Mouse (Mus musculus) embryo, embryonic 11 days (tissue): Measurements from ENCODE around the gene Nr4a2.

ENCODE experiments used
- DNase-seq: peaks from one replicate; pipeline ENCODE4 v3.0.0-alpha.2; 2015

Gene Nr4a2

GRCm38 (mm10) chr2:57111791-57112538 is 11.8 kb downstream of the Nr4a2 start:
- DNase-seq = peak; percentile 20

GRCm38 (mm10) chr2:57111011-57111790 is 12.6 kb downstream of the Nr4a2 start:
- peak; percentile 22 for DNase-seq

DNA sequence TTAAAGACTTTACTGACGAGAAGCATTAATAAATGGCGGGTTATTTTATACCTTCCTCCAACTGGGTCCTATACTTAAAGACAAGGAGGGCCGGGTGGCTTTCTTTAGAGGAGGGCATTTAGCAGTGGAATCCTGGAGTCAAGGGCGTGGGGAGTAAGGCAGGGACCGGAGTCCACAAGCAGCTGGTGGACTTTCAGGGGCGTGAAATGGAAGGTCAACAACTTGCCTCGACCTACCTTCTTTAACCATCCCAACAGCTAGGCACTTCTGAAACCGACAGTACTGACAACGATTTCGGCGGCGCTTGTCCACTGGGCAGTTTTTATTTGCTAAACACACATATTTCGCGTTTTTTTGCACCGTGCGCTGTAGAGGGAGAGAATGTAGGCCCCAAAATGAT is 13.4 kb downstream of the Nr4a2 start:
- DNase-seq = peak; percentile 45

- DNase-seq = no peak
These were observed 13.9 kb downstream of the Nr4a2 start for GRCm38 (mm10) chr2:57109926-57110325.

GRCm38 (mm10) chr2:57109301-57109700 is 14.5 kb downstream of the Nr4a2 start:
- peak; percentile 36 for DNase-seq

DNA sequence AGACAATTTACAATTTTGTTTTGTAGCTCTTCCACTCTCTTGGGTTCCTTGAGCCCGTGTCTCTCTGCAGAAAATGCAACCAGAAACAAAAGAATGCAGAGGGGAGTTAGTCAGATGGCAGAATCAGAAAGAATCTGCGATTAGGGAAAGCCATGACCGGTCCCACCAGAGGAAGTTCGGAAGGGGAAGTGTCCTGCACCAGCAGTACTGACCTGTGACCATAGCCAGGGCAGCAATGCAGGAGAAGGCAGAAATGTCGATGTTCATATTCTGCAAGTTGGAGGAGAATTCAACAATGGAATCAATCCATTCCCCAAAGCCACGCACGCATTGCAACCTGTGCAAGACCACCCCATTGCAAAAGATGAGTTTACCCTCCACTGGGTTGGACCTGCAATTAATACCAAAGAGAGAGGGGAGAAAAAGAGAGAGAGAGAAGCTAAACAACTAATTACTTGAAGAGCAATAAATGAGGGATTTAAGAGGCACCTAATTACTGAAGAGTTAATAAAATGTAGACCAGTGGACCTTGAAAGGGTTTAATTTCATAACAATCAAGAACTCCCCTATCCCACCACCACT is 15.4 kb downstream of the Nr4a2 start:
- peak; percentile 9 for DNase-seq

GRCm38 (mm10) chr2:57105401-57105800 is 18.4 kb downstream of the Nr4a2 start:
- DNase-seq = peak; percentile 20

- no peak for DNase-seq
These were observed 19.1 kb downstream of the Nr4a2 start for GRCm38 (mm10) chr2:57104731-57105130.

DNA sequence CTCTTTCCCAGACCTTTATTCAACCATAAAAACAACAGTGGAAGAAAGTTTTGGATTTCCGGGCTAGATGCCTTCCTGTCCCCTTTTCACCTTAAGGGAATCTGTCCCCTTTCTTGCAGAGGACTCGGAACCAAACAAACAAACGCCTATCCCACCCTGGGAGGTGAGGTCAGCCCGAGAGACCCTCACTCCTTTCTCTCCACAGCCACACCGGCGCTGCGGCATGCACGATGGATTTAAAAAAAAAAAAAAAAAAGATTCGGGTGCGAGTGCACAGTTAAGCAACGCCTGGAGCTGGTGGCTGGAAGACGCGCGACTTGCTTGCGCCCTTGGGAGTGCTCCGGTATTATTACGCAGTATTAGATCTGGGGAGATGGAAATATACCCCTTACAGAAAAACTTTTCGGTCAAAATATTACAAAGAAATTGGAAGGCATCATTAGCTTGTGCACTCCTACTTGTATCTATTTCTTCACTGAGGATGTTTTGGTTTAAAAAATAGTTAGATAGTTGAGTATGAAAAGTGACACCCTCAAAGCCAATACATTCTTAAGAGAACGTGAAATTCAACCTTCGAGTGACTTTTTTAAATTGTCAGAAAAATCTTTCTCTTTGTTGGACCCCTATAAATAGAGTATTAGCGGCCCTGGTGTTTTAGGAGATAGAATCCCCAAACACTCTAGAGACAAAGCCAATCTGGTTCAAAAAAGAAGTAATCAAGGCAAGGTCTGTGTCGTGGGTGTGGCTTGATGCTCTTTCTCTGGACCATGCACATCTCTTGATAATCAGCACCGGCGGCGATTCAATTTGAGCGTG is 19.8 kb downstream of the Nr4a2 start:
- peak; percentile 34 for DNase-seq

DNA sequence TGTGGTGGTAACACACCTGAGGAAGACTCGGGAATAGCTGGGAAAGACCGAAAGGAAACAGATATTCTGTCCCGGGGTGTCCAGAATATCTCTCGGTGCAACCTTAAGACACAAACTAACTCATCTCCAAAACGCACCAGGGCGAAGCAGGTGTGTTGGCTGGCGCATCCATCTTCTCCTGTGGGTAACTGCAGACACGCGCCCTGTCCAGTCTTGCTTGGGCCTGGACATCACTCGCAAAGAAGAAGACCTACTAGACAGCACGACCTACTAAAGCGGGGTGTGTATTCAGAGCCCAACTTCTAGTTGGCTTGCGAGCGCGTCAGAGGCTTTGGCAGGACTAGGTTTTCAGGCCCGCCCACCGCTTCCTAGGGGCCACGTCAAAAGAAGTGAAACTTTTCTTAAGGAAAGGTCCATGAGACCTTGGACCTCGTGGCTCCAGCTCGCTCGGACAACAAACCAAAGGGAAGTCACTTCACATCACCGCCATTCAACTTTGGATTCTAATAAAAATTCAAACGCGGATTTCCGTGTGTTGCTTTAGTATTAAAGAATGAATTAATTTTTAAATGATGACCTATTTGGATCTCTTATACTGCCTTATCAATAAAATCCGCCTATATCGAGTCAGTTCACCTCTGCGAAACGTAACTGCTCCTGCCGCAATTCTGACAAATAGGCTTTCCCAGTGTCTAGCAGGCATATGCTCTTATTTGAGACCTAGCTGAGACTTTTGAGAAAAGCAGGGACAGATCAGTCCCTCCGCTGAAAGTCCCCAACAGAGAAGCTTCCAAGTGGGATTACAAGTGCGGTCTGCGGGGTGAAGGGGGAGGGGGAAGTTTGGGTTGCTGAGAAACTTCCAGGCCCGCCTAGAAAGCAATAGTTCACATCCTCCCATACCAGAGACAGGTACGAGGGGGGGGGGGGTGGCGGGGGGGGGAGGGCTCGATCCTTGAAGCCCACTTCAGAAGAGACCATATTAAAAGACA is 20.7 kb downstream of the Nr4a2 start:
- peak; percentile 47 for DNase-seq

- DNase-seq = peak; percentile 49
These were observed 21.5 kb downstream of the Nr4a2 start for GRCm38 (mm10) chr2:57102091-57102855.

DNA sequence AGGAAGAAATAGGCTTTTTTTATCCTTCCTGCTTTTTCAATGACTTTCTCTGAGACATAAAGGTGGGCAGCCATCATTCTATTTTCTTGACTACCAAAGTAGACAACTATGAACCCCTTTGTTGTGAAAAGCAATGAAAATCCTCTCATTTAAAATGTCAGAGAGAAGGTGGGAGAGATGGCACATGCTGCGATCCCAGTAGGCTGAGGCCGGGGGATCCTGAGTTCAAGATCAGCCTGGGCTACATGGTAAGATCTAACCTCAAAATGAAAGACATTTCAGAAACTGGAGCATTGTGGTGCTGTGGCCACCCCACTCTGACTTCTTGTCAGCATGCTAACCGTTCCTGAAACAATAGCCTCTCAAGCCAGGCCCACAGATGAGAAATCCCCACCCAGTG is 23.6 kb downstream of the Nr4a2 start:
- no peak for DNase-seq

DNA sequence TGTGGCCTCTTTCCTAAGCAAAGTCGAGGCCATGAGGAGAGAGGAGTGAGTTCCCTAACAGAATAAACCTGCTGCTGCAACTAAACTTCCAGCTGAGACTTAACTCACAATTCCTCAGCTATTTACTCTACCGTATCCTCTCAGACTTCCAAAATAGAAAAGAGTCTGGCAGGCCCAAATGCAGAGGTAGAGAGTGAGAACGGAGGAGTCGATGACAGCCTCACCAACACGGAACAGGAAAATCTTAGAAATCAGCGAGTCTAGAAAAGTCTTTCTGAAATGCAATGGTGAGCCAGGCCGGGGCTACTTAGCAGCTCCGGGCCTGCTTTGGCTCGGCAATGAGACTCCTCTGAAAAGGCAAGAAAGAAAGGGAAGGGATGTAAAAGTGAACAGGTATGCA is 51.4 kb downstream of the Nr4a2 start:
- no peak for DNase-seq

DNA sequence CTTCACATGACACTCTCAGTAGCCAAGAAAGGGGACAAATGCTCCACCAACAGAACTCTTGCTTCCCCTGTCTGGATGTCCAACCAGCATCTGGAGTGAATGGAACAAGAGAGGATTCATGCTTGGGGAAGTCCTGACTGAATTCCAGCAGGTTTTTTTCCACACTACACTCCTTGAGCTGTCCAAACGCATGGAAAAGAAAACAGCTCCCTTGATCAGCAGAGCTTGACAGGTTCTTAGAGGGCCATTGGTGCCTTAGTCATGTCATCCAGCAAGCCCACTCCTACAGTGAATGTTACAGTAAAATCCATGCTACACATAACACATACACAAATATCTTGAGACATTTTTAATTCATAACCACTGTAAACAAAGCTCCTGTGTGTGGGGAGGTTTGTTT is 60.3 kb downstream of the Nr4a2 start:
- no peak for DNase-seq
